Mouse (Mus musculus): ENCODE measurements around the gene Fgfr1op.
"Not testable (repeated sequence)": the region's sequence is repeated elsewhere in the genome, so short reads cannot be mapped to it uniquely, and the experiment has no call there.

DNA sequence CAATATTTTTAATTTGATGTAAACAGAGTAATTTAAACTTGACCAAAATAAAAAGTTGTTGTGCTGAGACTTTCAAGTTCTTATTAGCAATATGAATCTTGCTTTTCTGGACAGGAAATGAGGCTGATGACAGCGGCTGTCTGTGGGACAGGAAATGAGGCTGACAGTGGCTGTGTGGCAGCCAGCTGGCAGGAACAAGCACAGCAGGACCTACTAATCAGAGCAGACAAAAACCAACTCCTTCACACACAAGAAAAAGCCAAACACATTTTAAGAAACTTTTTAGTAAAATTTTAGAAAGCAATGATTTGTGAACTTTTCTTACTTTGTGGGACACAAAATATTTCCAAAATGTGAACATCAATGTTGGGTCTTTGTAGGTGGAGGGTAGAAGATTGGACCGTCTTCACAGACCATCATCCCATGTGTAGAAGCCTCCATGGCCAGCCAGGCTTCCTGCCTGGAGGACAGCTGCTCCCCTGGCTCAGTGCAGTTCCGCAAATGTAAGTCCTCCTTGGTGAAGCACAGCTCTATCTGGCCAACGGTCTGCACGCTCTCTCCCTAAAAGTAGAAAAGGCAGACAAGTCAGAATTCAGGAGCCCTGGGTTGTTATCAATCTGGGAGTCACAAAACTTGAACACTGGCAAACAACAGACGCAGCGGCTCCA lies 36.8 kb upstream of the Fgfr1op start:
- not testable (repeated sequence) for TF ChIP-seq POLR2A (IDR thresholded peaks at IDR 0.05; ENCODE audit: low read depth, low read length); CTCF (conservative IDR thresholded peaks at IDR 0.05; ENCODE audit: insufficient read depth, insufficient read length, low read depth, low read length)
